ENCODE assay signal across 9 mouse cellular contexts in genomic region chr4:121003611-121004091, GRCm38 (mm10). TPM values are rescaled to one million over a fixed set of nuclear protein-coding genes. Genes with fewer than 3 reads are reported as not detected.
A peak's percentile ranks its signal among the peaks of the same experiment; 100 is the strongest.
DNase-seq lines count a peak whose midpoint lies in the region; ATAC-seq and TF ChIP-seq lines count a peak whose summit lies in the region.
"Had no signal": no experiment of that assay in that cellular context is flagged by ENCODE, and none has a peak within 500 bp of the region (broad histone marks: within the 10 kb centered on the region; RNA-seq: fewer than 3 reads in every experiment).

No protein-coding gene starts in this region.

- intact Hi-C loops in heart, adult 2 months (cut with DNase I) = no loop called here

- H3K4me2 ChIP-seq in heart, postnatal 0 days (ENCODE audit: low read depth, low read length) = peak overlapping the region; percentile 8; the same call in 1 of the 2 replicates
- H3K4me2 ChIP-seq in hindbrain, embryonic 11.5 days (replicated peaks; ENCODE audit: low read depth, low read length) = no peak overlapping the region
- 0 out of 2 replicates have a peak overlapping the region, but pooled peaks have one; percentile 11 for H3K4me2 ChIP-seq in midbrain, embryonic 12.5 days (replicated peaks)

- no peak for TF ChIP-seq POLR2A in heart, adult 2 months (IDR thresholded peaks at IDR 0.05; ENCODE audit: insufficient read depth, low read depth, low read length)

- WGBS in heart, postnatal 0 days = 29% methylated on average over 3 of the region's 3 CpGs
- WGBS in heart, adult 2 months = 38% methylated on average over 3 of the region's 3 CpGs
- 39% methylated on average over 3 of the region's 3 CpGs for WGBS in hindbrain, embryonic 11.5 days
- WGBS in midbrain, embryonic 12.5 days = 17% methylated on average over 3 of the region's 3 CpGs

- no peaks in the 10 kb centered on the region for H3K27me3 ChIP-seq in heart, postnatal 0 days (ENCODE audit: control insufficient read depth, insufficient read depth, low read length)
- no peaks in the 10 kb centered on the region for H3K27me3 ChIP-seq in heart, adult 2 months (ENCODE audit: control insufficient read depth, insufficient read depth, low read length)
- no peaks in the 10 kb centered on the region for H3K27me3 ChIP-seq in hindbrain, embryonic 11.5 days (ENCODE audit: control insufficient read depth, insufficient read depth, low read length)
- H3K27me3 ChIP-seq in midbrain, embryonic 12.5 days = peaks cover 26% of the 10 kb centered on the region

- no peaks in the 10 kb centered on the region for H3K9me3 ChIP-seq in heart, postnatal 0 days (replicated peaks; ENCODE audit: control insufficient read depth, low read length)
- no peaks in the 10 kb centered on the region for H3K9me3 ChIP-seq in hindbrain, embryonic 11.5 days (ENCODE audit: control insufficient read depth, low read length)
- H3K9me3 ChIP-seq in midbrain, embryonic 12.5 days = no peaks in the 10 kb centered on the region

- no peak overlapping the region for H3K4me3 ChIP-seq in heart, postnatal 0 days (ENCODE audit: low read depth, low read length)
- H3K4me3 ChIP-seq in heart, adult 2 months = no peak overlapping the region
- H3K4me3 ChIP-seq in hindbrain, embryonic 11.5 days (ENCODE audit: low read depth, low read length) = no peak overlapping the region
- H3K4me3 ChIP-seq in midbrain, embryonic 12.5 days = no peak overlapping the region

- no peaks in the 10 kb centered on the region for H3K36me3 ChIP-seq in heart, postnatal 0 days (replicated peaks; ENCODE audit: control insufficient read depth, insufficient read depth, low read length)
- H3K36me3 ChIP-seq in heart, adult 2 months (ENCODE audit: control insufficient read depth, insufficient read depth, low read length) = peaks cover 23% of the 10 kb centered on the region
- H3K36me3 ChIP-seq in hindbrain, embryonic 11.5 days (ENCODE audit: control insufficient read depth, insufficient read depth, low read length) = no peaks in the 10 kb centered on the region
- H3K36me3 ChIP-seq in midbrain, embryonic 12.5 days = no peaks in the 10 kb centered on the region

- H3K9ac ChIP-seq in heart, postnatal 0 days (replicated peaks; ENCODE audit: low read depth, low read length) = no peak overlapping the region
- no peak overlapping the region for H3K9ac ChIP-seq in heart, adult 2 months (ENCODE audit: low read depth, low read length)
- no peak overlapping the region for H3K9ac ChIP-seq in hindbrain, embryonic 11.5 days (ENCODE audit: low read depth, low read length)
- no peak overlapping the region for H3K9ac ChIP-seq in midbrain, embryonic 12.5 days (replicated peaks)

- H3K4me1 ChIP-seq in heart, postnatal 0 days (ENCODE audit: control insufficient read depth, insufficient read depth) = peaks cover 26% of the 10 kb centered on the region
- H3K4me1 ChIP-seq in heart, adult 2 months (ENCODE audit: control insufficient read depth, insufficient read depth, low read length) = peaks cover 19% of the 10 kb centered on the region
- peaks cover 3% of the 10 kb centered on the region for H3K4me1 ChIP-seq in hindbrain, embryonic 11.5 days (replicated peaks; ENCODE audit: control insufficient read depth, insufficient read depth, low read length)
- H3K4me1 ChIP-seq in midbrain, embryonic 12.5 days = peaks cover 30% of the 10 kb centered on the region

- H3K27ac ChIP-seq in heart, postnatal 0 days (ENCODE audit: low read depth) = peak overlapping the region; percentile 60
- no peak overlapping the region for H3K27ac ChIP-seq in heart, adult 2 months
- peak overlapping the region; percentile 53 for H3K27ac ChIP-seq in hindbrain, embryonic 11.5 days (ENCODE audit: low read depth, low read length)
- peak overlapping the region; percentile 81 for H3K27ac ChIP-seq in midbrain, embryonic 12.5 days (replicated peaks)

- peaks cover 2% of the 10 kb centered on the region for H3K79me2 ChIP-seq in heart, adult 2 months (replicated peaks; ENCODE audit: control insufficient read depth, insufficient read depth, low read length)

- no peak for TF ChIP-seq EP300 in heart, postnatal 0 days (IDR thresholded peaks at IDR 0.05; ENCODE audit: low read depth)
- TF ChIP-seq EP300 in heart, adult 2 months (IDR thresholded peaks at IDR 0.05; ENCODE audit: insufficient read depth, low read depth, low read length) = no peak

- no peak for ATAC-seq in heart, postnatal 0 days (ENCODE audit: insufficient read depth, low read depth)
- peak; percentile 48 for ATAC-seq in hindbrain, embryonic 11.5 days (ENCODE audit: low FRiP score)
- ATAC-seq in midbrain, embryonic 12.5 days (ENCODE audit: low FRiP score, low read depth) = peak; percentile 51
- no peak for ATAC-seq in erythroblast, adult 5-6 weeks (replicated peaks; ENCODE audit: low FRiP score, poor library complexity, severe bottlenecking)

- no peak for DNase-seq in heart, postnatal 0 days (ENCODE audit: low spot score)
- DNase-seq in heart, adult 2 months = no peak
- peak; percentile 66 for DNase-seq in brain, embryonic 18.5 days (ENCODE audit: low read depth, low spot score)
- DNase-seq in hindbrain, embryonic 11.5 days (ENCODE audit: low spot score) = peak; percentile 34
- no peak for DNase-seq in right cerebral cortex, postnatal 14 days
- DNase-seq in kidney, postnatal 25 days = no peak
- DNase-seq: kidney, postnatal 36 days had no signal

- no peak for TF ChIP-seq CTCF in heart, postnatal 0 days (IDR thresholded peaks at IDR 0.05; ENCODE audit: low read depth)
- no peak for TF ChIP-seq CTCF in heart, adult 2 months (IDR thresholded peaks at IDR 0.05)

RNA-seq across cellular contexts. Expression of gene Smap2, which starts 13.4 kb away (rescaled TPM):
- 18.9 and 20.9 TPM in 2 replicates for total RNA-seq in heart, postnatal 0 days (2014; rRNA removed; ENCODE audit: low replicate concordance)
- 6.9 and 7.5 TPM in 2 replicates for polyA plus RNA-seq in heart, postnatal 0 days (2015; fragmentation: Nextera tagmentation; extraction: Ambion mirVana)
- 10 to 100 TPM; 44.2 to 49.6 TPM for total RNA-seq in heart, adult 2 months (2021)
- 26.7 and 32.2 TPM in 2 replicates for polyA plus RNA-seq in heart, adult 2 months (2012; rRNA removed)
- 20.4 and 21.9 TPM in 2 replicates for polyA plus RNA-seq in hindbrain, embryonic 11.5 days (2014; fragmentation: Nextera tagmentation; extraction: Ambion mirVana)
- polyA plus RNA-seq in midbrain, embryonic 12.5 days (2016; fragmentation: Nextera tagmentation; extraction: Ambion mirVana) = 30.7 and 34.0 TPM in 2 replicates
- 29.4 and 36.4 TPM in 2 replicates for total RNA-seq in erythroblast, adult 5-6 weeks (2015; ENCODE audit: low replicate concordance)
- 25.5 and 27.3 TPM in 2 replicates for total RNA-seq in erythroblast, adult 5-6 weeks (2017; ENCODE audit: low replicate concordance)

RNA-seq across cellular contexts. Expression of gene Col9a2, which starts 35.5 kb away (rescaled TPM):
- 2.2 and 11.3 TPM in 2 replicates for total RNA-seq in heart, postnatal 0 days (2014; rRNA removed; ENCODE audit: low replicate concordance)
- polyA plus RNA-seq in heart, postnatal 0 days (2015; fragmentation: Nextera tagmentation; extraction: Ambion mirVana) = 1.8 and 2.2 TPM in 2 replicates
- not detected for total RNA-seq in heart, adult 2 months (2021)
- polyA plus RNA-seq in heart, adult 2 months (2012; rRNA removed) = 0.06 and 0.31 TPM in 2 replicates
- polyA plus RNA-seq in hindbrain, embryonic 11.5 days (2014; fragmentation: Nextera tagmentation; extraction: Ambion mirVana) = 5.1 and 7.9 TPM in 2 replicates
- 9.8 and 17.9 TPM in 2 replicates for polyA plus RNA-seq in midbrain, embryonic 12.5 days (2016; fragmentation: Nextera tagmentation; extraction: Ambion mirVana)
- not detected in 2 replicates for total RNA-seq in erythroblast, adult 5-6 weeks (2015; ENCODE audit: low replicate concordance)
- not detected in 2 replicates for total RNA-seq in erythroblast, adult 5-6 weeks (2017; ENCODE audit: low replicate concordance)

RNA-seq across cellular contexts. Expression of gene Zfp69, which starts 52.2 kb away (rescaled TPM):
- 2.0 and 5.5 TPM in 2 replicates for total RNA-seq in heart, postnatal 0 days (2014; rRNA removed; ENCODE audit: low replicate concordance)
- polyA plus RNA-seq in heart, postnatal 0 days (2015; fragmentation: Nextera tagmentation; extraction: Ambion mirVana) = 3.8 and 4.2 TPM in 2 replicates
- 1 to 10 TPM in 1 of 2 experiments, under 1 TPM in 1; 0.82 to 1.1 TPM for total RNA-seq in heart, adult 2 months (2021)
- polyA plus RNA-seq in heart, adult 2 months (2012; rRNA removed) = 1.0 and 1.3 TPM in 2 replicates
- 9.7 and 10.9 TPM in 2 replicates for polyA plus RNA-seq in hindbrain, embryonic 11.5 days (2014; fragmentation: Nextera tagmentation; extraction: Ambion mirVana)
- 11.2 and 12.2 TPM in 2 replicates for polyA plus RNA-seq in midbrain, embryonic 12.5 days (2016; fragmentation: Nextera tagmentation; extraction: Ambion mirVana)
- 0.77 TPM in 1 of 2 replicates, not detected in the other for total RNA-seq in erythroblast, adult 5-6 weeks (2015; ENCODE audit: low replicate concordance)
- total RNA-seq in erythroblast, adult 5-6 weeks (2017; ENCODE audit: low replicate concordance) = 2.4 and 6.4 TPM in 2 replicates

Comparison
In these comparisons a context has a peak if more than half of its experiments do, and no peak if none do; other contexts are left out.
1. ATAC-seq: peak in hindbrain, embryonic 11.5 days (single experiment) and midbrain, embryonic 12.5 days (single experiment); none in heart, postnatal 0 days (single experiment) and erythroblast, adult 5-6 weeks (single experiment).
2. DNase-seq: peak in brain, embryonic 18.5 days (single experiment) and hindbrain, embryonic 11.5 days (single experiment); none in heart, postnatal 0 days (single experiment), heart, adult 2 months (0 of 2), right cerebral cortex, postnatal 14 days (single experiment) and kidney, postnatal 25 days (0 of 2).